Mouse (Mus musculus): ENCODE results near the gene Klk1b21.
"Not testable (repeated sequence)": the region's sequence is repeated elsewhere in the genome, so short reads cannot be mapped to it uniquely, and the experiment has no call there.

The Klk1b21 gene

GRCm38 (mm10) chr7:44102028-44102427, at the start of gene Klk1b21:
Gene Klk1b21 (plus strand): TSS chr7:44102328.
- DNase-seq (ENCODE audit: low read depth, low spot score) = not testable (repeated sequence)

GRCm38 (mm10) chr7:44072117-44072516, 30.0 kb upstream of the Klk1b21 start:
- DNase-seq (ENCODE audit: low read depth, low spot score) = no peak

- no peak for DNase-seq (ENCODE audit: low read depth, low spot score)
These were observed 24.4 kb upstream of the Klk1b21 start for GRCm38 (mm10) chr7:44077703-44078102.

GRCm38 (mm10) chr7:44096111-44096510, 6.0 kb upstream of the Klk1b21 start:
- DNase-seq (ENCODE audit: low read depth, low spot score) = no peak

- no peak for DNase-seq (ENCODE audit: low read depth, low spot score)
These were observed 10.2 kb downstream of the Klk1b21 start, which contains the start of gene Klk1b22 for GRCm38 (mm10) chr7:44112373-44112772. Gene Klk1b22 (plus strand): TSS chr7:44112673.

DNA sequence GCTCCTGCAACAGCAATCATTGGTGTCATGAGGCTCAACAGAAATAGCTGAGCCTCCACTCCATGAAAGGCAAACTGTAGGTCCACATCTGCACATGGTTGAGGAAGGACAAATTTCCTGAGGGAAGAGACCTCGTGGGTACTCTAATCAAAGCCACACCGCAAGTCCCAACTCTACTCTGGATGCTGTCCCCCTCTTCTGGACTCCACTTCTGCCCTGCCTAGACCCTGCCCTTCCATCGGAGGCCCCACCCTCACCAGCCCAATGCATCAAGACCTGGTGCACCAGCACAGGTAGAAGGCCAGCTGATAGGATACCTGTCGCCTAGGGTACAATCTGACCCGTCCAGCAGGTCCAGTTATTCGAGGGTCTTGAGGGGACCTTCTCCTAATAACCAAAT, 21.3 kb downstream of the Klk1b21 start:
- no peak for DNase-seq (ENCODE audit: low read depth, low spot score)

DNA sequence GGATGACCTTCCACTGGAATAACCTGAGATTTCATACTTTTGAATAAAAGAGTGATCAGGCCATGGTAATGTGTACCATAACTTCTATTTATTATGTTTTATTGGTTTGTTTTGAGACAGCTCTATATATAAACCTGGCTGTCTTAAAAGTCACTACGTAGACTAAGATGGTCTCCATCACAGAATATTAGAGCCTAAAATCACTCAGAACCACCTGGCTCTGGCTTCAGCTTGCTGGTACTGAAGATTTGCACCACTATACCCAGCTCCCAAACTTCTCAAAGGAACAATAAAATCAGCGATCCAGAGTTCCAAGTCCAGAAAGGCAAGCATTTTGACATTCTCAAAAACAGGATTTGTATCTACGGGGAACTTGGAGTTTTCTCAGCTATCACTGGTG, 34.3 kb downstream of the Klk1b21 start, which contains the start of gene Klk1b16:
Gene Klk1b16 (plus strand): TSS at position 301 of the 400 bp plus-strand sequence.
- no peak for DNase-seq (ENCODE audit: low read depth, low spot score)
